Mouse (Mus musculus) cerebellum, postnatal 4 days (tissue): ENCODE results near the gene Arap1.

Experiments used
- DNase-seq, 2 experiments: peaks; one replicate each; pipeline ENCODE4 v3.0.0; 2022; ENCODE audit warnings: low spot score in 2 of 2, mixed read lengths in 1 of 2

Gene Arap1

DNA sequence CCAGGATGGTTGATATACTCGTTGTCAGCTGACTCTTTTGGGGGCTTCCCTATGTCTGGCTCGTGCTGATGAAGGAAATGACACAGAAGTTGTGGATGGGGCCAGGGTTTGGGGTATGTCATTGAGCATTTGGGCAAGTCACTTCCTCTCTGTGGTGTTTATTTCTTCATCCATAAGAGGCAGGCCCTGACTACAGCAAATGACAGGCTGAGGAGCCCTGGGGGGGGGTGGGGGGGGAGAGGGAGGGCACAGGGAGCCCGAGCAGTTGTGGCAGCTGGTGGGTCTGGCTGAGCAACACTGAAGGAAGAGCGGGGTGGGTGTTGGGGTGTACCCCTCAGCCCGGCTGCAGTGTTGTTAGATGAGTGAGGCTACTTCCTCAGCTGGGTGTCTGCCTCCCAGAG lies 14.9 kb downstream of the Arap1 start:
- DNase-seq = no peak

DNA sequence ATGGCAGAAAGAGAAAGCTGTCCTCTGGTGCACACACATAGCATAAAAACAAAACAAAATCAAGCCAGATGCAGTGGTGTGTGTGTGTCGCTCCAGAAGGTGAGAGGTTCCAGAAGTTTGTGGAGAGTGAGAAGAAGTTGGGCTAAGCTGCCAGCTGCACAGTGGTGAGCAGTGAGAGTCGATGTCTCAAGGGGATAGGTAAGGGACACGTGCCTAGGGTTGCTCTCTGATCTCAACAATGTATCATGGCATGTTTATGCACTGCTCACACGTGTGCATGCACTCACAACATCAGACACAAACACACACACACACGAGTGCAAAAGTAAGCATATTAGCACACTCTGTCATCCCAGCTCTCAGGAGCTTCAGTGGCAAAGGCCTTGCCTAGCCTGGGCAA lies 16.0 kb downstream of the Arap1 start:
- DNase-seq = no peak

DNA sequence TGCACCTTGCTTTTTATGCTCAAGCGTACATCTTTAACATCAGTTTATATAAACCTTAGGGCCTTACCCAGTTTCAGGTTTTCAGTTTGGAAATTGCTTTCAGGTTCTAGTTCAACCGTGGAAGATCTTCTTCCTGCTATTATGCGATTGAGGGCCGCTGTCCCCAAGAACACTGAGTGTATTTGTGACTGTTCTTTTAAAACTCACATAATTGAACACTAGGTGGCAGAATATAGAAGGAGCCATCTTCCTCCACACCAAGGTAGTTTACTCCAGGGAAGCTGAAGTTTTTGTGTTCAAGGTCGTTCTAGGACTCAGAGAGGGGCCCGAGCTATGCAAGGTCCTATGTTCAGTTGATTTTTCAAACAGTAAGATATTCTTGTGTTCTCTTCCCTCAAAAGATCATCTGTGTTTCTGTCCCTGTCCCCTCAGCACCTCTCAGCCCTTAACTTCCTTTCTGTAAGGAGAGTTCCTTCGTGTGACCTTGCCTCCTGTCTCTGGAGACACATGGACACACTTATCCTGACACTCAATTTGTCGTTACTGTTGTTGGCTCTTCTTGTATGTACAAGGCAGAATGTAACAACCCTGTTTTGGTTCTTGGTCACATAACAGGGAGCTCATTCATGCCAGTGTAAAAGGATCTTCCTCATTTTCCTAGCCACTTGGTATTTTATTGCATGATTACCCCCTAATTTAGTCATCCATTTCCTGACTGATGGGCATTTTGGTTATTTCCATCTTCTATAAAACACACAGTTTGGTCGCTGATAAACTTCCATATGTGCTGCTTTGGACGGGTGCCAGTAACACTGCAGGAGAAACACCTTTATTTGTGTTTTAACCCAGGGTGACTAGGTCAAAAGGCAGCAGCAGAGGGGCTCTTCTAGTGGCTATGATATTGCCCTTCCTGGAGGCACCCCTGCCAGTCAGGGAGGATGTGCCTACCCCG lies 20.3 kb downstream of the Arap1 start:
- DNase-seq = no peak

DNA sequence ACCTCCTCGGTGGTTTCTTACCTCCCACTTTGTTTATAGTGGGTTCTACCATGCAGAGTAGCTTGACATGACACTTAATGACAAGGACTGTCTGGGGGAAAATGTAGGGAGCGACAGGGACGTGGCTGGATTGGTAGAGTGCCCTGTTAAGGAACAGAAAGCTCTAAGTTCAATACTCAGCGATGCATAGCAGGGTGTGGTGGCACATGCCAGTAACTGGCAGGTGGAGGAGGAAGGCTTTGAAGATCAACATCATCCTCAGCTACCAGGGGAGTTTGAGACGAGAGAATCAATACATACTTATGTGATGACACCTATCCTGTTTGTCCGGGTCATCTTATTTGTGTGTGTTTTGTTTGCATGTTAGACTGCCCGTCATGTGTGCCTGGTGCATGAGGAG lies 21.8 kb downstream of the Arap1 start:
- no peak for DNase-seq

DNA sequence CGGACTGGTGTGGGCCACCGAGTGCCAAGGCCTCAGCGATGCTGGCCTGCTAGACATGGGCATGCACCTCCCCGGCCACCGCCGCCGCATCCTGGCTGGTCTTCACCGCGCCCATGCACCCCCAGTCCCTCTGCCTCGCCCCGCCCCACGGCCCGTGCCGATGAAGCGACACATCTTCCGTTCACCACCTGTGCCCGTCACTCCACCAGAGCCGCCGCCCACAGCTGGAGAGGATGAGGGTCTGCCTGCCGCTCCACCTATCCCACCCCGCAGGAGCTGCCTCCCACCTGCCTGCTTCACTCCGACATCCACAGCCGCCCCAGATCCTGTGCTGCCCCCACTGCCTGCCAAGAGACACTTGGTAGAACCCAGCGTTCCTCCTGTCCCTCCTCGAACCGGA lies 25.2 kb downstream of the Arap1 start:
- no peak for DNase-seq

DNA sequence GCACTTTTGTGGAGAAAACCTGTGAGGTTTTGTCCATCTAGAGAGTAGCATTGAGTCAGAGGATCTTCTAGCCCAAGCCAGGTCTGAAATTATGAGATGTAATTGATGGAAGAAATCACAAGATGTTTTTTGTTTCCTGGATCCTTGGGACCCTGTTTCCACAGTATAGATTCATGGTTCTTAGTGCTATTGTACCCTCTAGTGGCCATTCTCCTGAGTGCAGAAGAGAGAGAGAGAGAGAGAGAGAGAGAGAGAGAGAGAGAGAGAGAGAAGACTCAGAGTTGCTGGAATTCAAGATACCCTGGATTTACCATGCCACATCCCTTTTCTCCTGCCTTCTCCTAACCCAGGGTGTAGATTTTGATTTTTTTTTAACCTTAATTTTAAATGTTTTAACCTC lies 26.3 kb downstream of the Arap1 start:
- peak in 1 of 2 experiments; percentile 37 for DNase-seq

DNA sequence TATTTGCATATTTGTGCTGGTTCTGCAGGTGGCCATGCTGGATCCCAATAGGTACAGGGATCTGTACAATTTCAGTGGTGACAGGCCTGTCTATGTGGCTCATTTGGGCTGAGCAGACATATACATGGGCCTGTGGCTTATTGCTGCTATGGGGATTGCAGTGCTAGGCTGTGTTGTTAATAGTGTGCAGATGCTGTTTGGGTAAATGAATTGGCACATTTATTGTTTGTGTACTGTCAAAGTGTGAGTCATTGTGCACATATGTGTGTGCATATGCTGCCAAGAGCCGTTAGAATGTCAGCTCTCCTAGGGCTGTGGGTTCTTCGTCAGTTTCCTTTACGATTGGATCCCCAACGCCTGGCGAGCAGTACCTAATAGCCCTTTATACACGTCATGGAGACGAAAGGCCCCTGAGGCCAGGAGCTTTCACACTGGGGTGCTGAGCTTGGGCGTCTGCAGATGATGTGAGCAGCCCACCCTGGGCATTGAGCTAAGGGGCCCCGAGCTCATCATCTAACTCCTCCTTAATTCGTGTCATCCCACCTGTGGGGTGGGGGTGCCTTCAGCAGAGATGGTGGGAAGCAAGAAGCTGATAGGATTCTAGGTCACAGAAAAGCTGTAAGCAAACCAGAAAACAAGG lies 29.0 kb downstream of the Arap1 start:
- no peak for DNase-seq

DNA sequence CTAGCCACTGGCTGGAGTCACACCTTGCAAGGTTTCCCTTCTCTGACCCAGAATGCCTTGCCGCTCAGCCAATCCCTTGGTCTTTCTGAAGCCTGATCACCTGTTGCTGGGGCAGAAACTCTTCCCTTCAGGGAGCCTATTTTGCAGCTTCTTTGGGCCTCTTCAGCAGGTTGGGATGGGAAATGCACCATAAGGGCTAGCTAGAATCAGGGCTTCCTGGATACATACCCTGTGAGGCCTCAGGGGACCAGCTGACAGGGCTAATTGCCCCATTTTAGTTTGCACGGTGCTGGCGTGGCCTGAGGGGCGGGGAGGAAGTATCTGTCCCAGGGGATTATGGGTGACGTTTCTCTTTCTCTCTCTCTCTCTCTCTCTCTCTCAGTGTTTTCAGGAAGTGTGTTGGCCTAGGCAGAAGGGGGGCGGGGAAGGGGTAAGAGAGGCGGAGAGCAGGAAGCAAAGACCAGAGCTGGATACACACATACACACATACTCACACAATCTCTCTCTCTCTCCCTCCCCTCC lies 29.9 kb downstream of the Arap1 start:
- no peak for DNase-seq

DNA sequence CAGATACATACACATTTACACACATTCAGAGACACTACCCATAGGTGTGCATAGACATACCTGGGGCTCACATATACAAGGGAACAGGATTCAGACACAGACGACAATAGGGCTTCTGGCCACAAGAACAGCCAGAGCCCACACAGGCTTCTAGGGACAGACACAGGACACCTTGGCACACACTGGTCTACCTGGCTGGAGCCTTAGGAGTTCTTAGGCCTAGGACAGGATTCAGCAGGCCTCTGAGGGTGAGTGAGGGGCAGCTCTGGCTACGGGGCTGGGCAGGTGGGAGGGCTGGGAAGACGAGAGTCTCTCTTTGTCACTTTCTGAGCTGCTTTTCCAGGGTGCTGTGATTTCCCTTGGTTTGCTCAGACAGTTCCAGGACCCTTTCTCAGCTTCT lies 30.4 kb downstream of the Arap1 start:
- no peak for DNase-seq

DNA sequence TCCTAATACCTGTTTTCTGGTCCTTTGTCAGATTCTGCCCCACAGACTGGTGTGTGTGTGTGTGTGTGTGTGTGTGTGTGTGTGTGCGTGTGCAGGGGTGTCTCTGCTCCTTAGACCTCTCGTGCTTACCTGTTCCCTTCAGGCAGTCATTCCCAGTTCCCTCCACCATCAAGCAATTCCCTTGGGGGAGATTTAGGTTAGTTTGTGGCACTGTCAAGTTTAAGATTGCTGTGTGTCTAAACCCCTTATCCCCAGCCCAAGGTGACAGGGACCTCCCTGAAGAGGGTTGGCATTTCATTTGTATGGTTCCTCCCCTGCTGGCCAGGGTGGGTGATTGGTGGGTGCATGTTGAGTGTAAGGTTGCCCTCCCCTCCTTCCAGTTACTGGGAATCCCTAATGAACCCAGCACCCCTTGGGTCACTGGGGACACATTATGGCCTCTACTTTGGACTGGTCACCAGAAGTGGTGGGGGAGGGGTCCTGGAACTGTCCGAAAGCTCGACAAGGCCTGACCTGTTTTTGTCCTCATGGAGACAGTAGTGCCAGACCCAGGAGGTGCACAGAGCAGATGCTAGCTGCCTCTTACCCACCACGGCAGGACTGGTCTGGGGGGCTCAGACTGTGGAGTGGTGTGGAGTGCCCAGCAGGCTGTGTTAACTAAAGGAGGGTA lies 31.1 kb downstream of the Arap1 start:
- no peak for DNase-seq

DNA sequence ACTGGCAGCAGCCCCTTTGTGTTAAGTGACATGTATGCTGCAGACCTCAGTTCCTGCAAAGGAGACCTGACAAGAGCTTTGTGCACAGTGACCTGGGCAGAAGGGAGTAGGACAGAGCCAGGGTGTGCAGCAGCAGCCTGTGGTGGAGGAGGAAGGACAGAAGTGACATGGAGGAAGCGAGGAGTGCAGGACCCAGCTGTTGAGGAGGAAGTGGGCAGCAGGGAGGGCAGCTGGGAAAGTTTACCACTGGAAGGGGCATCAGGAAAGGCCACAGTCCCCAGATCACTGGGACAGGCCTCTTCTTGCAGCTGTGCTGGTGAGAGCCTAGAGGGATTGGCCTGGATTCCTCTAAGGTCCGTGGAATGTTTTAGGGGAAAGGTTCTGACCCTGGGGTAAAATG lies 31.9 kb downstream of the Arap1 start:
- DNase-seq = no peak

DNA sequence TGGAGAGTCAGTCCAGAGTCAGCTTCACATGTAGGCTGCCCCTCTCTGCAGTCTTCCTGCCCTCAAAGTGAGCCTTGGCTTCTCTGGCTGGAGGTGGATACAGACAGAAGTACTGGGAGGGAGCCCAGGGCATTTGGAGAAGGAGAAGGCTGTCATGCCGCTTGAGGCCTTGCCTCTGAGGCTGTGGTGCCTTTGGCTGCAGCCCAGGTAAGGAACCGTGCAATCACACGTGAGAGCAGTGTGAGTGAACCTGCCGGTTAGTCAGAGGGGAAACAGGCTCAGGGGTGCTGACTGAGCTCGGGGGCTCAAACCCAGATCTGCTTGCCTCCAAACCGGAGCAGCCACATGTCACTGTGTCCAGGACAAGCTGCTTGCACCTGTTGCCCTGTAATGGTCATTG lies 33.6 kb downstream of the Arap1 start:
- DNase-seq = no peak

DNA sequence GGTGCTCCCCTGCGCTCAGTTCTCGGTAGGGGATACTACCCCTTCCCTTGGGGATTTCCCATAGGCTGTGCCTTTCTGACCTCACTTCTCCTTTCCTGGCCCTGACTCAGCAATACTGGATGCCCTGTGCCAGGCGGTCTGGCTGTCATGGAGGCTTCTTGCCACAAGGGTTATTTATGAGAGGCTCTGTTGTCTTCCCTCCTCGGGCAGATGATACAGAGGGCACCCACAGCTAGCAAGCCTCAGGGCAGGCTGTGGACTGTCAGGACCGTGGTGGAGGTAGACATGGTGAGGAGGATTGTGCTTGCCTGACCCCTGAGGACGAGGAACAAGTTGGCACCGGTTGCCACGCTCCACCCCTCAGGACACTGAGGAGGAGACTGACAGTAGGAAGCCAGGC lies 34.5 kb downstream of the Arap1 start:
- DNase-seq = no peak

DNA sequence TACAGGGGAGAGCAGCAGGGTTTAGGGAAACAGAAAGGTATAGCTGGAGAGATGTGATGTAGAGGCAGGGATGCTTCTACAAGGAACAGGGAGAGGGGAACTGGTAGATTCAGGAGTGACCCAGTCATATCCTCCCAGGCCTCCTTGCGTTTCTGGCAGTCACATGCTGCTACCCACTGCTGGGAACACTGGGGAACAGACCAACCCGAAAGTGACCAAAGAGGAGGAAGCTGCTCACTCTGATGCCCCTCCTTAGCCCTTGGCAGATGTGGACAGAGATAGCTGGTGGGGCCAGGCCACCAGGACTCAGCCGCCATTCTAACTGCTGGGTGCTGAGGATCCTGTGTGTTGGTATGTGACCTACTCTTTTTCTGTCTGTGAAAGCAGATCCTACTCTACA lies 35.9 kb downstream of the Arap1 start:
- no peak for DNase-seq

DNA sequence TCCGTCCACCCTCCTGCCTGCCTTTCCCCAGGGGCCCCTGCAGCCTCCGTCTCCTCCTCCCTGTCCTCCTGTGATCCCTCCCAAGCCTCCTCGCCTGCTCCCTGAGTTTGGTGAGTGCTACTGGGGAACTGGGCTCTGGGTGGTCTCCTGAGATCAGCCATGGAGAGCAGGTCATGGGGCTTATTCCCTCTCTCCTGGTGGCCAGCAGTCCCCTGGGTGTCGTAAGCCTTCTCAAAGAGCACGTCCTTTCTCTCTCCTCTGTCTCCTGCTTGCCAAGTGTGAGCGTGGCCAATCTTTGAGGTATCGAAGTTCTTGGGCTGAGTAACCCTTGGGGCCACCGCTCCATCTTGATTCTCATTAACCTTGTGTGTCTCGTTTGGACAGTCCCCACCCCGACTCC lies 37.1 kb downstream of the Arap1 start:
- no peak for DNase-seq

DNA sequence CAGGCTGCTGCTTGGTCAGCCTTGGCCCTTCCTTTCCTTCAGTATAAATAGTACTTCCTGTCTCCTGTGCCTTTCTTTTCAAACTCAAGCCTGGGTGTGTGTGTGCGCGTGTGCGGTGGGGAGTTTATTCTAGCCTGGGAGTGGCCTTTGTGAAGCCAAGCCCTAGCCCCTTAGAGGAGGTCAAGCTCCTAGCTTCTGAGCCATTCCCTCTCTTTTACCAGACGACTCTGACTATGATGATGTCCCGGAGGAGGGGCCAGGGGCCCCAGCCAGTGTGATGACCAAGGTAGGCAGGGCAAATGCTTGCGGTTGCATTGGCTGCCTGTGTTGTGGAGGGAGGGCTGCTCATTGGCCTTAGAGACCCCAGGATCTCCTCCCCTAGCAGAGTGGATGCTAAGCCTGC lies 37.5 kb downstream of the Arap1 start:
- DNase-seq = no peak

DNA sequence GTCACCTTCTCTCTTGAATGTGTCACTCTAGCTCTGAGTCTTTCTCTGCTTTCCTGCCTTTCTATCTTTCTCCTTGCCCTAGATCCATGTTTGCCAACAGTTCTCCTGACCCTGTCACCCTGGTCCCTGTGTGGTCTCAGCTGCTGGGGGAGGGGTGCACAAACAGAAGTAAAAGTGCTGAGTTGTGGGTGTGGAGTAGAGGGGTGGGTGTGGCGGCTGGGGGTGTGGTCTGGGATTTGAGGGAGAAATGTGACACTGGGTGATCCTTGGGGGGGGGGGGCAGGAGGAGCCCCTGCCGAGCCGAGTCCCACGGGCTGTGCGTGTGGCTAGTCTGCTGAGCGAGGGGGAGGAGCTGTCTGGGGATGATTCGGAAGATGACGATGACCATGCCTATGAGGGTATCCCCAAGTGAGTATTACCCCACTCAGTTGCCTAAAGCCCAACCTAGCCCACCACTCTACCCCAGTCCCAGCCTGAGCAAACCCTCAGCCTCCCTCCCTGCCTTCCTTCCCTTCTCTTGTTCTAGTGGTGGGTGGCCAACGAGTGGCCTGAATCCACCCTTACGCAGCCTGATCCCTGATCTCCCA lies 38.1 kb downstream of the Arap1 start:
- DNase-seq = no peak

DNA sequence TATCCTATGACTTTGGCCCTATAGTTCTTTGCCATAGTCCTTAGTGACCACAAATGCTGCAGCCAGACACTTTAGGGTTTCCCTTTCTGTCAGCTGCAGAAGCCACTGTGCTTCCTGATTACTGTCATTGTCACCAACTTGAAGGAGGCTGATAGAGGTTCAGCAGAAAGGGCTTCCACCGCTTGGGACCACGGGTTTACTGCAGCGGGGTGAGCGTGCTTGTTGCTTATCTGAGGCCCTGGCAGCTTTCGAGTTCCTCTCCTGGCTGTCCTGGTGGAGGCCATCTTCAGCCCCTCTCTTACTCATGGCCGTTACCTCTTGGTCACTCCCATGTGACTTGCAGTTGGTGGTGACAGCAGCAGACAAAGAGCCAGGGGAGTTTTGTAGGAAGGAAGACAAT lies 41.4 kb downstream of the Arap1 start:
- no peak for DNase-seq

DNA sequence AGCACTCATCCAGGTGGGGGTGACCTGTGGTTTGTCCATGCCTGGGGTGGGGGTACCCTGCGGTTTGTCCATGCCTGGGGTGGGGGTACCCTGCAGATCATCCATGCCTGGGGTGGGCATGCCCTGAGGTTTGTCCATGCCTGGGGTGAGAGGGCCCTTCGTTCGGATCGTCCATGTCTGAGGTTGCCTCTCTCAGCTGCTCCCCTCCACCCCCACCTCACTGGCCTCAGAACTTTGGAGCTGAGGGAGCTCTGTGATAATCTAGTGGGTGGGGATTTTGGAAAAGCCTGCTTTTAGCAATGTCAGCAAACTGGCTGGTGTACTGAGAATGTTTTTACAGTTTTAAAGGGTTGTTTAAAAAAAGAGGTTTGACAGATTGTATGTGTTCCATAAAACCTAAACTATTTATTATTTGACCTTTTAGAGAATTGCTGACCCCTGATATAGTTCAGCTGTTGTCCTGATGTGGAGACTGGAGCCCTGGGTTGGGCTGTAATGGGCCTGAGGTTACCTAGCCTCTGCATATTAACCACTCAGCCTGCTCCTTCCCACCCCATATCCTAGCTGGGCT lies 44.1 kb downstream of the Arap1 start:
- no peak for DNase-seq

DNA sequence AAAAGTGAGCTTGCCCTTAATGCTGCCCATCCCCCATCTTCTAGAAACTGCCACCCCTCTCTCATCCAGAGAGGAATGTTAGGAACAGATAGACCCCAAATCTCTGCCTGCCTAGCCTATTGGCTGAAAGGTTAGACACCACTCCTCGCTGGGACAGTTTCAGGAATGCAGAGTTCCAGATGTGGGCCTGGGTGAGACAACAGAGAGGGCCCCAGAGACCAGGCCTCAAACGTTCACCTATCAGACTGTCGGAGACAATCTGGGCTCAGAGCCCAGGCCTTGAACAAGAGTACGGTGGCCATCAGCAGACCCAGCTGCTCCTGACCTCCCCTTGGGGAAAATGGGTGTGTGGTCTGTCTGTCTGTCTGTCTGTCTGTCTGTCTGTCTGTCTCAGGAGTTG lies 45.1 kb downstream of the Arap1 start:
- no peak for DNase-seq

DNA sequence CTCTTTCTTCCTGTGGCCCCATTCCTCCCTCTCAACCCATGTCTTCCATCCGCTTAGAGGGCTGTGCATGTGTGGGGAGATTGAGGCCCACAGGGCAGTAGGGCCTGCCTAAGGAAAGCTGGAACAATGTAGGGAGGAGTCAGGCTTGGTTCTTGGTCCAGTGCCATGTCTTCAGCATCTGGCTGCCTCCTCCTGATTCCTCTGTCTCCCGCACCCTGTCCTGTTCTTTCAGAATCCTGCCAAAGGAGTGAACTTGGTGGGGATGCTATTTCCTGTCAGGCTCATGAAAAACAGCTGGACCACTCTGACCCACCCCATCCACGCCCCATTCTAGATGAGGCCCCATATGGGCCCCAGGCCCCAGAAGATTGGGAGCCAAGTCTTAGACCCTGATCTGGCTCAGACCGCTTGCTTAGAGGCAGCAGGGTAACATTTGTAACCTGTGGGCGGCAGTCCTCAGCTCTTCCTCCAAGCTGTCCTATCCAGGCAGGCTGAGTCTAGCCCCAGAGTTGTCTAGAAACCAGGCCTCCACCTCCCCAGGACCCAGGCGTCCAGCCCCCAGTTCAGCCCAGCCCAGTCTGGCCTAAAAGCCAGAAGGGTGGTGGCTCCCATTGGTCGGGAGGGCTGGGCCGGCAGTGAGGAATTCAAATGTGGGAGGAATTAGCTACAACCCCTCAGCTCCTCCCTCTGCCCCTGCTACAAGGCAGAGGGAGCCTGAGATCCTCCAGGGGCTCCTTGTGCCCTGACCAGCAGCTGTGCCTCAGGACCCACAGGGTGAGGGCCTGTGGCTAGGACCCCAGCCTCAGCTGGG lies 46.0 kb downstream of the Arap1 start:
- DNase-seq = no peak
